Mouse (Mus musculus) ES-E14 (cell line): Measurements from ENCODE around the gene Gpx3.

Source experiments
- HCFC1 ChIP-seq: IDR thresholded peaks from 2 replicates; pipeline ENCODE4 v1.6.1; 2012; ENCODE audit warnings: low read length, inconsistent platforms, borderline replicate concordance; ENCODE audit not compliant: insufficient read depth
- ZNF384 ChIP-seq: IDR thresholded peaks from 2 replicates; pipeline ENCODE4 v1.6.1; 2012; ENCODE audit warnings: low read depth, low read length, inconsistent platforms

- TF ChIP-seq ZNF384: no peak
- no peak for TF ChIP-seq HCFC1
Measured at GRCm38 (mm10) chr11:54936035-54936770, 34.0 kb downstream of the Gpx3 start.
